Mouse (Mus musculus): Measurements from ENCODE around the gene Mettl21a.
"Not testable (repeated sequence)": the region's sequence is repeated elsewhere in the genome, so short reads cannot be mapped to it uniquely, and the experiment has no call there.

The Mettl21a gene

DNA sequence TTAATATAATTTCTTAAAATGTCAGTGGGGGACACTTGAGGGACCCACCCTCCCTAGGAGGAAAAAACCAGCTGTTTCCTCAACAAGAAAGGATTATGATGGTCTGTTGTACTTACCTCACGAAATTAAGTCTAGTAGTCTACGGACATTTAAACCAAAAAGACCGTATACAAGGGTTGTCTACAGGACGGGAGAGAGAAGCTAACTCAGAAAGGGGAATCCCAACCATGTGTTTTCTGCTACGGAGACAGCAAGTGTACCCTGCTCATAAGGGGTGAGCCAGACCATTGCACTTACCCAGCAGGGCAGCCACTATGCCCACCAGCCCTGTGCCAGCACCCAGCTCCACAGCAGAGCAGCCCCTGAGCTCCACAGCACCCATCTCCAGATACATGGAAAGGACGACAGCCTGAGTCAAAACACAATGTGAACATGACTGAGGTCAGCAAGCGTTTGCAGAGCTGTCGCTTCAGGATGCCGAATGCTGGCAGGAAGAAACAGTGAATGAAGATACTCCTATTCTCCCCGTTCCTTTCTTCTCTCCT, 2.2 kb downstream of the Mettl21a start:
- DNase-seq (ENCODE audit: low read depth, low spot score), result no peak

DNA sequence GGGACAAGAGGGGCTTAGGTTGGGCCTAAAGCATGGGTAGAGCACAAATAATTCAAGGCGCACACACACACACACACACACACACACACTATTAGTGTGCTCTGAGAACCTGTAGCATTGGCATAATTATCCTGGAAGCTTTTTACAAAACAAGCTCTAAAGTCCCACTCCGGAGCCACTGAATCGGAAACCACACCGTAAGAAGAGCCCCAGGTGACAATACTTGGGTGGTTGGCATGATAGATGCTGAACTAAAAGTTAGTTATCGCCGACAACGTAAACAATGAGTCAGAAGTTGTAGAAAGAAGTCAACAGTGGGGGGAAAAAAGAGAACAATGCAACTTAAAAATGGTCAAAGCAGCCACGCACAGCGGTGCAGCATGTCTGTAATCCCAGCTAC, 2.7 kb downstream of the Mettl21a start:
- DNase-seq (ENCODE audit: low read depth, low spot score), result no peak

- DNase-seq (ENCODE audit: low read depth, low spot score), result no peak
These were observed 7.1 kb downstream of the Mettl21a start for GRCm38 (mm10) chr1:64609976-64610375.

- no peak for DNase-seq (ENCODE audit: low read depth, low spot score)
These were observed 7.9 kb downstream of the Mettl21a start for GRCm38 (mm10) chr1:64609145-64609544.

DNA sequence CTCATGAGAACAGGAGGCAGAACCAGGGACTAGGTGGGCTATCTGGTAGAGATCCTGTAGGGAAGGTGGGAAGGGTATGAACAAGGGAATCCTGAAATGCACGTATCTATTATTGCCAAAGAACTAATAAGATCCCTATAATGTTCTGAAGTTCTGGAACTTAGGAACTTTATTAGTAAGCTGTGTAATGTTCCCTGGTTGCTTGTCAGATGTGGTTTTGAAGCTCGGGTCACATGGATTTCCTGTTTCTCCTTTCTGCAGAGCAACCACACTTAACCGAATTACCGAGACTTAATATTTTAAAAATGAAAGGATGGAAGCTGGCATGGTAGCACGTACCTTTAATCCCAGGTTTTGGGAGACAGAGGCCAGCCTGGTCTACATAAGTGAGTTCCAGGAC, 13.7 kb downstream of the Mettl21a start:
- no peak for DNase-seq (ENCODE audit: low read depth, low spot score)

- DNase-seq (ENCODE audit: low read depth, low spot score), result peak; percentile 22
These were observed 15.7 kb downstream of the Mettl21a start for GRCm38 (mm10) chr1:64601242-64601842.

- no peak for DNase-seq (ENCODE audit: low read depth, low spot score)
These were observed 16.5 kb downstream of the Mettl21a start for GRCm38 (mm10) chr1:64600413-64601077.

GRCm38 (mm10) chr1:64598926-64599325, 18.1 kb downstream of the Mettl21a start:
- DNase-seq (ENCODE audit: low read depth, low spot score), result no peak

GRCm38 (mm10) chr1:64578801-64579200, 38.2 kb downstream of the Mettl21a start:
- DNase-seq (ENCODE audit: low read depth, low spot score), result no peak

- not testable (repeated sequence) for DNase-seq (ENCODE audit: low read depth, low spot score)
These were observed 39.1 kb downstream of the Mettl21a start for GRCm38 (mm10) chr1:64577911-64578310.

GRCm38 (mm10) chr1:64576732-64577131, 40.3 kb downstream of the Mettl21a start:
- no peak for DNase-seq (ENCODE audit: low read depth, low spot score)

- DNase-seq (ENCODE audit: low read depth, low spot score), result no peak
These were observed 41.0 kb downstream of the Mettl21a start for GRCm38 (mm10) chr1:64576022-64576421.

DNA sequence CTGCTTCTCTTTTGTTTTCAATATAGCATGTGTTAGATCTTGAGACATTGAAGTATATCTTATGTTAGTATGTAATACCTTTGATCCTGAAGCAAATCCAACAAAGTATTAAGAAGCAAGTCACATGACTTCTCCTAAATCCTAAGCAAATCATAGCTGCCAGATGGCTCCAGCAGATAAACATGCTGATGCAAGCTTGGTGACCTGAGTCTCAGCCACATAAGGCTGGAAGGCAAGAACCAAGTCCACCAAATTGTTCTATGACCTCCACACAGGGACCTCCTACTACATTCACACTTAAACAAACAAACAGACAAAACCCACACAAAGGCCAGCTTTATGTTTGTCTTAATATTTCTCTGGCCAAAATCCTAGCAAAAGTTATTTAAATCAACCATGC, 48.8 kb downstream of the Mettl21a start:
- DNase-seq (ENCODE audit: low read depth, low spot score), result no peak

DNA sequence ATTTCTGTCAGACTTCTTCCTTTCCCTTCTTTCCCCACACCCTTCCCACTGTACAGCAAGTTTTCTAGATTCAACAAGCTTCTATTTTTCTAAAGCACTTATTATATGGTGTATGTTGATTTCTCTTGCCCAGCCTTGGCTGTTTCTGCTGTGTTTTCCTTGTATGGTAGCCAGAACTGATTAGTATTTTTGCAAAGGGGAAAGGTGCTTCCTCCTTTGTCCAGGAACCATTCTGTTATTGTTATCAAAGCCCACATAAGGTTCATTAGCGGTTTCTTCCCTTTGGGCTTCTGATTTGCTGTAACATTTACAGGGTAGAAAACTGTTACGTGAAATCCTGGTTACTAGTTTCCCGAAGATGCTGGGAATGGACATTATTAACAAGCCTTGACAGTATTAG, 56.9 kb downstream of the Mettl21a start:
- no peak for DNase-seq (ENCODE audit: low read depth, low spot score)
